Mouse (Mus musculus) embryonic facial prominence, embryonic 13.5 days (tissue): ENCODE data around the gene Elmo3. TPM values are rescaled to one million over a fixed set of nuclear protein-coding genes. Genes with fewer than 3 reads are reported as not detected.

Source experiments
- ATAC-seq: fragments of 200-750 bp; cut with Nextera tagmentation; 2 replicates; pipeline ENCODE4 v1.8.0; 2017; ENCODE audit warnings: low read depth; ENCODE audit not compliant: insufficient number of reproducible peaks, insufficient read depth, low FRiP score, low TSS enrichment
- H3K27ac ChIP-seq: fragments of 300-500 bp; sonication (generic); 2 replicates; pipeline ENCODE4 v1.5.1; 2015; ENCODE audit warnings: moderate library complexity, mild to moderate bottlenecking, inconsistent platforms
- H3K27me3 ChIP-seq: fragments of 300-500 bp; sonication (generic); 2 replicates; pipeline ENCODE4 v1.6.1; 2015; ENCODE audit warnings: mild to moderate bottlenecking, inconsistent platforms
- H3K36me3 ChIP-seq: fragments of 300-500 bp; sonication (generic); 2 replicates; pipeline ENCODE4 v1.6.1; 2015; ENCODE audit warnings: mild to moderate bottlenecking, inconsistent platforms
- H3K4me1 ChIP-seq: fragments of 300-500 bp; sonication (generic); 2 replicates; pipeline ENCODE4 v1.6.1; 2015; ENCODE audit warnings: inconsistent platforms
- H3K4me2 ChIP-seq: fragments of 300-500 bp; sonication (generic); 2 replicates; pipeline ENCODE4 v1.6.1; 2015; ENCODE audit warnings: moderate library complexity, mild to moderate bottlenecking, inconsistent platforms
- H3K4me3 ChIP-seq: fragments of 300-500 bp; sonication (generic); 2 replicates; pipeline ENCODE4 v1.5.1; 2015; ENCODE audit warnings: mild to moderate bottlenecking, inconsistent platforms
- H3K9ac ChIP-seq: fragments of 300-500 bp; sonication (generic); 2 replicates; pipeline ENCODE4 v1.6.1; 2015; ENCODE audit warnings: mild to moderate bottlenecking, inconsistent platforms
- H3K9me3 ChIP-seq: fragments of 300-500 bp; sonication (generic); 2 replicates; pipeline ENCODE4 v1.6.1; 2016; ENCODE audit warnings: inconsistent platforms
- WGBS: fragments of 180-500 bp; shearing (Covaris S2); methylation state at CpG from one replicate; pipeline ENCODE4 v1.1.7; 2015; ENCODE audit warnings: mixed read lengths; 5-methylcytosine and 5-hydroxymethylcytosine counted together
- polyA plus RNA-seq: library from polyadenylated mRNA; unstranded; fragments of >200 nt; fragmentation: Nextera tagmentation; extraction: Ambion mirVana; gene quantifications from 2 replicates; pipeline ENCODE4 v1.2.1, GENCODE M21; 2015

Elmo3 gene
- polyA plus RNA-seq, 1 experiment from 2014 or later = 6.0 TPM

- Histone ChIP-seq H3K4me1 (peaks cover 31% of the 10 kb centered on the region), H3K9ac (no peak overlapping the region), H3K36me3 (peaks cover 35% of the 10 kb centered on the region), H3K27ac (no peak overlapping the region; the same call in 1 of the 2 replicates), H3K4me3 (no peak overlapping the region), H3K27me3 (no peaks in the 10 kb centered on the region), H3K9me3 (no peaks in the 10 kb centered on the region), H3K4me2 (no peak overlapping the region)
- no peak for ATAC-seq
- 80% methylated on average over 6 of the region's 6 CpGs for WGBS
These were observed 34.7 kb downstream of the Elmo3 start for GRCm38 (mm10) chr8:105339886-105340635.

DNA sequence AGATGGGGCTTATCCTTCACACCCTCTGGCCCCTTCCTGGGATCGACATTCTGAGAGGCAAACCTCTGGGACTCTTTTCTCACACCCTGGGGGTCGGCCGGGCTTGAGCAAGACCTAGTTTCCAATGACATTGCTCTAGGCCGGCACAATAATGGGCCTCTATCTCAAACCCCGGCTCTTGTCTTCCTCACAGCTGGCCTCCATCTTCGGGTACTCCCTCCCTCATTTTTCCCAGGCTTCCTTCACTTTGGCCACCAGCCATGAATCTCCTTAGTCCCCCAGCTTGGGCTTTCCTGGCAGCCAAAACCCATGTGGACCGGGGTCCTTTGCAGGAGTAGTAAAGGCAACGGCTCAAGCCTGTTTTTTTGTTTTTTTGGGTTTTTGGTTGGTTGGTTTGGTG lies 36.0 kb downstream of the Elmo3 start:
- WGBS = 33% methylated on average over 8 of the region's 8 CpGs
- no peak overlapping the region for H3K4me3 ChIP-seq

DNA sequence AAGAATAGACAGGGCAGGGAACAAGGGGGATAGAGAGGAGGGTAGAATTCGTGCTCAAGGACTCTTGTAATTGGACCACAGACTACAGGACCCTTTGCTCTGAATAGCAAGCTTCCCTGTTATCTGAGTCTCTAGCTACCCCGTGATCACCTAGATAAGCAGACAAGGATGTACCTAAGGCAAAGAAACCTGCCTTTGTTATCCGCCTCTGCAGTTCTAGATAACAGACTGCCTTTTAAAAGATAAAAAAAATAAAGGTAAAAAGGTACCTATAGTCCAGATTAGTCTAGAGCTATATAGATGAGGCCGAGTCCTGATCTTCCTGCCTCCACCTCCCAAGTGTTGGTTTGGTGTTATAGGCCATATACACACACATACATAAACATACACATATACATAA lies 37.4 kb downstream of the Elmo3 start:
- Histone ChIP-seq H3K4me1 (peaks cover 49% of the 10 kb centered on the region), H3K4me3 (no peak overlapping the region), H3K4me2 (no peak overlapping the region), H3K9ac (no peak overlapping the region), H3K36me3 (peaks cover 8% of the 10 kb centered on the region), H3K9me3 (no peaks in the 10 kb centered on the region), H3K27ac (no peak overlapping the region), H3K27me3 (no peaks in the 10 kb centered on the region)
- WGBS = 71% methylated on average over 4 of the region's 4 CpGs
- no peak for ATAC-seq

More for the DNA sequence above, 36.0 kb downstream of the Elmo3 start:
- H3K4me1 ChIP-seq = peaks cover 45% of the 10 kb centered on the region
- peaks cover 21% of the 10 kb centered on the region for H3K36me3 ChIP-seq
- ATAC-seq = no peak
- no peaks in the 10 kb centered on the region for H3K27me3 ChIP-seq
- H3K9ac ChIP-seq = 0 out of 2 replicates have a peak overlapping the region, but pooled peaks have one; percentile 21
- H3K4me2 ChIP-seq = no peak overlapping the region
- H3K9me3 ChIP-seq = no peaks in the 10 kb centered on the region
- H3K27ac ChIP-seq = no peak overlapping the region; the same call in 1 of the 2 replicates

DNA sequence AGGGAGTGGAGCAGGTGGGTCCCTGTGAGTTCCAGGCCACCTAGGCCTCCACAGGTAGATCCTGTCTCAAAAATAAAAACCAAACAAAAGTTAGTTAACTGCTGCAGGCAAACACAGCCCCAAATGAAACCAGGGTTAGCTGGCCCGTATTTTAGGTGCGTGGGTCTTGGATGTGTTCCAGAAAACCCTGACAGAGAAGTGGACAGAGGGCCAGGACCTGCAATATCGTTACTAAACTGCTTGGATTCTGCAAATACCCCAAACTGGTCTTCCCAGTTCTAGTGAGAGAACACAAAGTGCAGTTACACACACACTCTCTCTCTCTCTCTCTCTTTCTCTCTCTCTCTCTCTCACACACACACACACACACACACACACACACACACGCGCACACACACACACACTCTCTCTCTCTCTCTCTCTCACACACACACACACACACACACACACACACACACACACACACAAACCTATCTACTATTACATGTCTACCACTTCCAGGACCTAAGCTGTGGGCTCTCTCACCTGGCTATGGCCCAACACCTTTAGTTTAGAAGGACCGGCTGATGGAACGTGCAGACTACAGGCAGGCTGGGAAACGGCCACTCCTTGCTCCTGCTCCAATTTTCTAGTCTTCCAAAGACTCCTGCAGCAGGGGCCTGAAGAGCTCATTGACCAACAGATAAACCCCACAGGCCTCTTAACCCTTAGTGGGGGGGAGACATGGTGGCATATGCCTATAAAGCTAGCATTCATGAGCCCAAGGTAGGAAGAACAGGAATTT lies 38.6 kb downstream of the Elmo3 start:
- Histone ChIP-seq H3K9me3 (no peaks in the 10 kb centered on the region), H3K4me2 (no peak overlapping the region), H3K4me1 (peaks cover 42% of the 10 kb centered on the region), H3K9ac (0 out of 2 replicates have a peak overlapping the region, but pooled peaks have one; percentile 2), H3K36me3 (0 out of 2 replicates have a peak, but pooled peaks cover 4% of the 10 kb centered on the region), H3K27ac (no peak overlapping the region), H3K4me3 (no peak overlapping the region), H3K27me3 (no peaks in the 10 kb centered on the region; the same call in 1 of the 2 replicates)
- no peak for ATAC-seq
- WGBS = 65% methylated on average over 8 of the region's 8 CpGs

GRCm38 (mm10) chr8:105345061-105345975 lies 39.9 kb downstream of the Elmo3 start:
- H3K4me1 ChIP-seq = peaks cover 46% of the 10 kb centered on the region
- H3K4me2 ChIP-seq = peak overlapping the region; percentile 95
- WGBS = 39% methylated on average over 7 of the region's 7 CpGs
- 0 out of 2 replicates have a peak, but pooled peaks cover 4% of the 10 kb centered on the region for H3K36me3 ChIP-seq
- H3K9ac ChIP-seq = 0 out of 2 replicates have a peak overlapping the region, but pooled peaks have one; percentile 11
- H3K27ac ChIP-seq = peak overlapping the region; percentile 22; the same call in 1 of the 2 replicates
- H3K27me3 ChIP-seq = peaks cover 9% of the 10 kb centered on the region; the same call in 1 of the 2 replicates
- H3K9me3 ChIP-seq = no peaks in the 10 kb centered on the region
- H3K4me3 ChIP-seq = no peak overlapping the region
- ATAC-seq = no peak

- H3K27me3 ChIP-seq = peaks cover 13% of the 10 kb centered on the region; the same call in 1 of the 2 replicates
- peak overlapping the region; percentile 86 for H3K27ac ChIP-seq
- H3K4me3 ChIP-seq = peak overlapping the region; percentile 73
- peak overlapping the region; percentile 82 for H3K9ac ChIP-seq
- peaks cover 46% of the 10 kb centered on the region for H3K4me1 ChIP-seq
- ATAC-seq = no peak; the same call in 1 of the 2 replicates
- WGBS = 2% methylated on average over 34 of the region's 34 CpGs
- H3K4me2 ChIP-seq = peak overlapping the region; percentile 95
- no peaks in the 10 kb centered on the region for H3K9me3 ChIP-seq
- H3K36me3 ChIP-seq = no peaks in the 10 kb centered on the region
These were observed 41.4 kb downstream of the Elmo3 start for GRCm38 (mm10) chr8:105346611-105347427.

DNA sequence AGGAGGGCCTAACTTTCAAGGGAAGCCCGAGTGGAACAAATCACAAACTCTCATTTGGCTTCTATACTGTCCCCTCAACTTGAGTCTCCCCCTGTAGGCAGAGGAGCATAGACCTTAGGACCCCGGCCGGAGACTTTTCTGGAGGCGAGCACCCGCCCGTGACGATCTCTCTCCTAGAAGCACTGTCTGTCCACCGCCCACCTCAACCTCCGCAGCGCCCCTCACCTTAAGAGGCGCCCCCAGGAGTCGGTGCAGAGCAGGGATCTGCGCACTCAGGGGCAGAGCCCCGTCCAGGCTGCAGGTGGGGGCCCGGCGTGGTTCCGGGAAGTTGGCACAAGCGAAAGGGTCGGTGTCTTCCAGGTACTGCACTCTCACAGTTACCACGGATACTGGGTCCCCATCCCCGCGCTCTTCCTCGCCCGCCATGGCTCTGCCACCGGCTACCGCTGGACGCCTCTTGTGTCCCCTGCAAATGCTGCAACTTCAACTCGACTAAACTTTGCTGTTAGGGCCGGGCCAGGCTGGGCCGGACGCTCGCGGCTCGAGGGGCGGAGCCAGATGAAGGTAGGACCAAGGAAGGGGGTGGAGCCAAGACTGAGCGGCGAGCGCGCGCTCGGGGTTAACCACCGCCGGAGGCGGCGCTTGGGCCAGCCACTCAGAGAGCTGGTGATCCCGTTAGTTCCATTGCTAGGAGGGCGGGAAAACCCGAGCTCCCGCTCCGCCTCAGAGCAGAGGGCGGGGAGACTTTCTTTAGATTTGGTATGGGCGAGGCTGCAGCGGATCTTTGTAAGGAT lies 42.2 kb downstream of the Elmo3 start, which contains the start of gene Fhod1:
Gene Fhod1 (minus strand): TSS at position 526 of the 794 bp plus-strand sequence.
- peak; percentile 84 for ATAC-seq
- H3K36me3 ChIP-seq = no peaks in the 10 kb centered on the region
- H3K9me3 ChIP-seq = no peaks in the 10 kb centered on the region
- H3K4me3 ChIP-seq = peak within 1 kb of the TSS; percentile 73
- peaks cover 46% of the 10 kb centered on the region for H3K4me1 ChIP-seq
- H3K4me2 ChIP-seq = peak within 1 kb of the TSS; percentile 95
- peak within 1 kb of the TSS; percentile 86 for H3K27ac ChIP-seq
- peaks cover 13% of the 10 kb centered on the region; the same call in 1 of the 2 replicates for H3K27me3 ChIP-seq
- peak within 1 kb of the TSS; percentile 82 for H3K9ac ChIP-seq
- WGBS = under 1% methylated on average over 53 of the region's 53 CpGs

DNA sequence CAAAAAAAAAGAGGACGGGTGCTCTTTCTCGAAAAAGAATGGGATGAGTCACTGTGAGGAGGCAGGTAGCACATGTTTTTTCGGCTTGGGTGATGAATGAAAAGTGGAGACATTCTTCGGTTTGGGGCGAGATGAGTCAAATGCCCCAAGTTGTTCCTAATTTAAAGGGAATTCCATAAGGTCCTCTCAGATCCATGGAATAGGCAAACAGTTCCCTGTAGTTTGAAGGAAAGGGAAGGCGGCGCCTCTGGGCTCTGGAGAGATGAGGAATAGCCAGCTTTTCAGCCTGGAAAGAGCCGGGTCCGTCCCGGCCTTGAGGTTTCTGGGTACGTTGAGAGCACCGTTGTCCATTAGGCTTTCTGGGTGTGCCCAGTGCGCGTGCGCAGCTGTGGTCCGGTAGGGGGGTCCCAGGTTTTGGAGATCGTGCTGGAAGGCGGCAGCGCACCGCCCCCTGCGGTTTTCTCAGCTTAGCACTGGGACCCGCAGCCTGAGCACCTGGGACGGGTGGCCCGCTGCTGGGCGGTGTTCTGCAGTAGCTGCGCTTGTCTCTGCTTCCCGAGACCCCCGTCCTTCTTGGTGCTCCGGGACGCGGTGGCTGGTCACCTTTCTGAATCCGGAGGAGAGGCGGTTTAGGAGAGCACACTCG lies 43.2 kb downstream of the Elmo3 start, which contains the start of gene Slc9a5:
Gene Slc9a5 (plus strand): TSS at position 394 of the 646 bp plus-strand sequence.
- Histone ChIP-seq H3K9me3 (no peaks in the 10 kb centered on the region), H3K4me3 (peak within 1 kb of the TSS; percentile 73), H3K4me2 (peak within 1 kb of the TSS; percentile 95), H3K27ac (peak within 1 kb of the TSS; percentile 86), H3K27me3 (peaks cover 13% of the 10 kb centered on the region; the same call in 1 of the 2 replicates), H3K36me3 (no peaks in the 10 kb centered on the region), H3K9ac (peak within 1 kb of the TSS; percentile 82), H3K4me1 (peaks cover 46% of the 10 kb centered on the region)
- no peak for ATAC-seq
- 1% methylated on average over 34 of the region's 34 CpGs for WGBS

- H3K4me1 ChIP-seq = peaks cover 45% of the 10 kb centered on the region
- under 1% methylated on average over 38 of the region's 48 CpGs for WGBS
- no peak for ATAC-seq
These were observed 43.8 kb downstream of the Elmo3 start for GRCm38 (mm10) chr8:105349096-105349771.

More at GRCm38 (mm10) chr8:105349096-105349771, 43.8 kb downstream of the Elmo3 start:
- peak overlapping the region; percentile 73 for H3K4me3 ChIP-seq
- no peaks in the 10 kb centered on the region for H3K9me3 ChIP-seq
- H3K27me3 ChIP-seq = peaks cover 13% of the 10 kb centered on the region; the same call in 1 of the 2 replicates
- H3K27ac ChIP-seq = peak overlapping the region; percentile 86
- no peaks in the 10 kb centered on the region for H3K36me3 ChIP-seq
- H3K9ac ChIP-seq = peak overlapping the region; percentile 82
- H3K4me2 ChIP-seq = peak overlapping the region; percentile 95
